Mouse (Mus musculus): ENCODE measurements around the gene 1700113H08Rik. TPM values are rescaled to one million over a fixed set of nuclear protein-coding genes. Genes with fewer than 3 reads are reported as not detected.

Gene 1700113H08Rik
- polyA plus RNA-seq (2012; rRNA removed) = 0.14 TPM in 1 of 2 replicates, not detected in the other

DNA sequence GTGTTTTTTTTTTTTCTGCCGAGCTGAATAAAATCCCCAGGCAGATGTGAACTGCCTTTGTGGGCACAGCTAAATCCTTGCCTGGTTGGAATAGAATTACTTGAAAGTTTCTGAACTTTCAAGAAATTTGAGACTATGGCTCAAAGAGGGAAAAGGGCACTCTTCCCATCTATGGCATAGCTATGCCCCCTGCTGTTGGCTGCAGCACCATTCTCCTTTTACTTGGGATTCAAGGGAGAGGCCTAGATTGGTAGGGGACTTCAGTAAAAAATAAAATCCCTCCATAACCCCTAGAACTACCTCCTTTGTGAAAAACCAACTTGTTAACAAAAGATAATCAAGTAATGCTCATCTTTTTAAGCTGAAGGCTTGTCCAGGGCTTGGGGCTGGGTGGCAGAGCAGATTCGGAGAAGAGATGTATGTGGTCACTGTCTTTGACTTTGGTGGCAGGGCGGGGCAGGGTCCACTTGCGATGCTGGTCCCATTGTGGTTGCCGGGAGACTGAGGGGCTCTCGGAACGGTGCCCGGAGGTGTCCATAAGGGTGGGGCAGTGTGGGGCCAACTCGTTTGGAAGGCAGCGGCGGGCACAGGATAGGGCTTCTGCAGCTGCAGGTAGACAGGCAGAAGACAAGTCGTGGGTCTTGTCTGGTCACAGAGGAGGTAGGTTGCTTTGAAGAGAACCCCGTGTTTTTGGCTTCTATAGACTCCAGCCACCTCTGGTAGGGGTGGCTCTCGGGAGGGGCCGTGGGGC, at the start of gene 1700113H08Rik:
Gene 1700113H08Rik, plus strand, starts transcription at position 546 of the 751 bp plus-strand sequence.
- DNase-seq (ENCODE audit: low spot score) = no peak

DNA sequence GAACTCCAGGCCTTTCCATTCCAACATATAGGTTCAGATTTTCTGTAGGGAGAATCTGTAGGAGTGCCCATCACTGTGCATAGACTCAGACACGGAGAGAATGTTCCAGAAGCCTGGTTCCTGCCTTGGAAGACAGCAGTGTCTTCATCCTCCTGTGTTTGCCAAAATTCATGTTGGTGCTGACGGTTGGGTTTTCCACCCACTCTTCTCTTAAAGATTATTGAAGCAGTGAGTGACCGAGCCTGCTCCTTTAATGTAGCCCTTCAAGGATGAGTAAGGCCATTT, 49.7 kb upstream of the 1700113H08Rik start:
- no peak for DNase-seq (ENCODE audit: low spot score)

DNA sequence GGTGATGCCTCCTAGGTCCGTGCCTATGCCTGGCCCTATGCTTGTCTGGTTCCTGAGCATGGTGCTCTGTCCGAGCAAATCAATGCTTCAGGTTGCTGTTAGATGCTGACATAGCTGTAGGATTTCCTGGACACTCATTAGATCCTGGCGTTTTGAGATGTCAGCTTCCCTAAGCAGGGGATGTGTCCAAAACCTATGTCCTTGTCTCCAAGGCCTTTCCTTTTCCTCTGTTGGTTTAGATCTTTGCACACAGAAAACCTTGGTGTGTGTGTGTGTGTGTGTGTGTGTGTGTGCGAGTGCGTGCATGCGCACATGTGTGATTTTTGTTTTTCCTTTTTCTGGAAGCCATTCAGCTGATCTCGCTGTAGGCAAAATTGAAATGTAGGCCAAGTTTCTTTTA, 45.8 kb upstream of the 1700113H08Rik start:
- DNase-seq (ENCODE audit: low spot score) = no peak

DNA sequence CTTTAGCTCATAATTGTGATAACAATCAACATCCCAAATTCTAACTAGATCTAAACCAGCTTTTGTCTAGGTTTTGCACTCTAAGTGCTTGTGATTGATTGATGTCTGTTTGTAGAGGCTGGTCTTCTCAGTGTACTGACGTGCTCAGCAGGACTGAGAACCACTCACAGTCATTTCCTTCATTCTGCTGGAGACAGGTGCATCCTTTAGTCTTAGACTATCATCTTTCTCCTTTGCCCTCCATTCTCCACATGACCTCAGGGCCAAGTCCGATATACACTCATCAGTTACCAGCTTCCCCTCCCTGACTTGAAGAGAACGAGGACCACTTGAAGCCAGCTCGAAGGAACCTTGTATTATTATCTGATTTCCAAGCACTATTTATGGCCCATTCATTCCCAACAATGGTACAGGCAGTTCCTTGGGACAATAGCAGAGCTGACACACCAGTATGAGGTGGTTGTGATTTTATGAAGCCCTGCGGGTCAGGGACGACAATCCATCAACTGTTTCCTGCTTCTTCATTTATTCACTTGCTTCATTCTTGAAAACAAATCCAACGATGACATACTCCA, 43.4 kb upstream of the 1700113H08Rik start:
- no peak for DNase-seq (ENCODE audit: low spot score)

DNA sequence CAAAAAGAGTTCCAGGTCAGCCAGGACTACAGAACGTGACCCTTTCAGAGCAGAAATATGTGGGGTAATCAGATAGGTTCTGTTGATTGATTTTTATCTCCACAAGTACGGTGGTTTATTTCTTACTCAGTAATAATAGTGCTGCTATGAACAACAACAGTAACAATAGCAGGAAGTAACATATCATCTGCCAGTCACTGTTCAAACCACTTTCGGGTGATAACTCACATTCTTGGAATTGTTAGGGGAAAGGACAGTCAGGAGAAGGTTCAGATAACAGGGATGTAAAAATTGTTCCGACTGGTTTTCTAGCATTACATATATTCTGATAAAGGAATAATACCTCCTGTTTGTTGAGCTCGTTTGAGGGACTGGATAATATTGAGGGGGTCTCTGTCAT, 42.4 kb upstream of the 1700113H08Rik start:
- no peak for DNase-seq (ENCODE audit: low spot score)

DNA sequence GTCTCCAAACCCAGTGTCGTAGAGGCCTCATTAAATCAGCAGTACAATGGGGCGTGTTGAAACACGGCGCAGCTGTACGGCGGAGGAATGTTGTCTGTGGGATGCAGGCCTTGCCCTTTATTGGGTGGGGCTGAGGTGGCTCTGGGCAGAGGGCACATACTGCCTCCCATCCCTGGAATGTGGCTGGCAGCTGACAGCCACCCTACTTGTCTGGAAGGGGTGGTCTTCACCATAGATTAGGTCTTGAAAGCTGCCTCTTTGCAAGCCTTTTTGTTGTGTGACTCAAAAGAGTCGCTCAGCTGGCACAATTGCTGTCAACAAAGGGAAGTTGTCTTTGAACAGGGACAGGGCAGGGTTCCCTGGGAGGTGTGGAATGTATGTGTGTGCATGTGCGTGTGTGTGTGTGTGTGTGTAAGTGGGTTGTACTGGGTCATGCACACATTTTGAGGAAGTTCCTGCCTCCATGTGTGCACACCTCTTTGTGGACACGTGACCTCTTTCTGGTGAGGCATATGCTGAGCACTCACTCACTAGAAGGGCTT, 41.6 kb upstream of the 1700113H08Rik start:
- DNase-seq (ENCODE audit: low spot score) = no peak

DNA sequence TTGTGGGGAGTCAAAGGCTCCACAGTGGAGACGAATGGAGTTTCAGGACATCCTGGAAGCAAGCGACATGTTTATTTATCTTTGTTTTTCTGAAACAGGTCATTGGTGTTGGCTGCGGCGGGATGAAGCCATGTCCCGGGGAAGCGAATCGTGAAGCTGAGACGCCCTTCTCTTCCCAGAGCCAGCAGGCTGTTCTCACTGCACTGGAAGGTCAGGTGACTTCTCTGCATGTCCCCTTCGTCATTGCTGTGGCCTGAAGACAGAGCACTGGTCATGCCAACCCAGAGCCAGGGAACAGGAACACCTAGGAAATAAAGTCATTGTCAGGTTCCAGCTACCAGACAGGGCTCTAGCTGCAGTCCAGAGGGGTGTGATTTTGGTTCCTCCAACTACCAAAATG, 39.0 kb upstream of the 1700113H08Rik start:
- DNase-seq (ENCODE audit: low spot score) = no peak

DNA sequence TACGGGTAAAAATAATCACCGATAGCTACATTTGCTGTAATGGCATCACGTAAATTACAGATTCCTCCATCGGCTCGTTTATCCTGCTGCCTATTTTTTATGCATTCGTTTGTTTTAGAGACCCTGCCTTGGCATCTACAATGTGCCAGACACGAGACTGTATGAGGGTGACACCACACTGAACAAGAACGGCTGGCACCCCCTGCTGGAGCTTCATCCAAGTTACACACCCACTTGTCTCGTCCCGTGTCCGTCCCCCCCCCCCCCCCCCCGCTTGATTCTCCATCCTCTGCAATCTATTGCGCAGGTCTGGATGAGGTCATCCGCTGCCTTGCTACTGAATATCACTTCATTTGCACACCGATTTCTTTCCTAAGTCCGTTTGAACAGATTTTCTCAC, 37.1 kb upstream of the 1700113H08Rik start:
- no peak for DNase-seq (ENCODE audit: low spot score)

DNA sequence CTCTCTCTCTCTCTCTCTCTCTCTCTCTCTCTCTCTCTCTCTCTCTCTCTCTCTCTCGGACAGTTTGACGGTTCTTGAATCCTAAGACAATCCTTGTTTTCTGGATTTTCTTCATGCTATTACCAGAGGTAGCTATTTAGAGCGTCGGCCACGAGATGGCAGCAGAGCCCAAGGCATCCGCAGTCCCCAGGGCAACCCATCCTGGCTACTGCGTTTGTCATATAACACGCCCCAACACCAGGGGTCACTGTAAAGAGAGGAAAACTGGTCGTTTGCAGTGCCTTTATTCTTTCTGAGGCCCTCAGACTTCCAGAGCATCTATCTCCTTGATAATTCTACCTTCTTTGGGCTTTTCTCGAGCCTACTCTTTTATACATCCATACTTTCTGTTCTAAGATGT, 33.0 kb upstream of the 1700113H08Rik start:
- peak; percentile 42 for DNase-seq (ENCODE audit: low spot score)

DNA sequence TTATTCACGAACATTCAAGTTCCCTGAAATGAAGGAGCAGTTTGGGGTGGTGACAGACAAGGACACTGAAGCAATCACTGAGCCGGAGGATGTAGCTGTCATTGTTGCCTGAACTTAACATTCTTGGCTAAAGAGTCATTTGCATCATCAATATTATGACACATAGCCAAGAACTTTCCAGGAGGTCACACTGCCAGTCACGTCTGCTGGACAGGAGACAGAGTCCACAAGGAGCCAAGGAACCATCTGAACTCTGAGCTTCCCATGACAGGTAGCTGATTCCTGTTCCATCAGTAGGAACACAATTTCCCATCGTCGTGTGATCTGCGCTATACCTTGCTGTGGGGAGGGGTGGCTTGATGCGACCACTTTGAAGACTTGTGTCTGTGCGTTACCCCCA, 25.1 kb upstream of the 1700113H08Rik start:
- DNase-seq (ENCODE audit: low spot score) = no peak

DNA sequence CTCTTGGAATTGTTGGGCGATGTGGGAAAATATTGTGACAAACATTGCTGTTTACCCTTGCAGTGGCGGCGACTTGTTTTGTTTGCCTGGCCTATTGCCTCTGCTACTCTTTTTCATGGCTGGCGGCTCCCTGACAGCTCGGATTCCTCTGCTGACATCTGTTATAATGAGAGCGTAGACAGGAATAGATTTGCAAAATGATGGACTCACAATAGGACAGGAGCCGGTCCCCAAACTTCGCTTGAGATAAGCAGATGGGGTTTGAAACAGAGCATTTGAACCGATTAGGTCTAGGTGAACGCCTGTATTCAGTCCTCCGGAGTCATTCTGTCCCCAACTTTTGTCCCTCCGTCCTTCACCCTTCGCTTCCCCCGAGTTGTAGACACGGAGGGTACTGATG, 22.0 kb upstream of the 1700113H08Rik start:
- DNase-seq (ENCODE audit: low spot score) = no peak

DNA sequence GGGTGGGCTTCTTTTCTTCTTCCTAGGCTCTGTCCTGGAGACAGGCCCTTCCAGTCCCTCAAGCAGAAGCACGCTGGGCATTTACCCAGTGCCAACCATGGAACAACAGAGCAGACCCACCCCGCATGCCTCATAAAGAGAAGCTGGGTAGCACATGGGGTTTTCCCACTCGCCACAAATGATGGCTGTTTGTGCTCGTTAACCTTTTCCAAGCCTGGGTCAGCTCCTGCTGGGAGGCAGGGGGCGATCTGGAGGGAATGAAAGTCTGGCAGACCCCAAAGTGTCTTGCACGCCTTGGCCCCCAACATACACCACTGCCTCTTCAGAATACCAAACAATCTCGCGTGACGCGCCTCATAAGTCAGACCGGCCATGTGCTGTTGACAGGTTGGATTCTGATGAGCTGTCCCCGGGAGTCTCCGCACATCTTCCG, 21.6 kb upstream of the 1700113H08Rik start:
- DNase-seq (ENCODE audit: low spot score) = no peak

DNA sequence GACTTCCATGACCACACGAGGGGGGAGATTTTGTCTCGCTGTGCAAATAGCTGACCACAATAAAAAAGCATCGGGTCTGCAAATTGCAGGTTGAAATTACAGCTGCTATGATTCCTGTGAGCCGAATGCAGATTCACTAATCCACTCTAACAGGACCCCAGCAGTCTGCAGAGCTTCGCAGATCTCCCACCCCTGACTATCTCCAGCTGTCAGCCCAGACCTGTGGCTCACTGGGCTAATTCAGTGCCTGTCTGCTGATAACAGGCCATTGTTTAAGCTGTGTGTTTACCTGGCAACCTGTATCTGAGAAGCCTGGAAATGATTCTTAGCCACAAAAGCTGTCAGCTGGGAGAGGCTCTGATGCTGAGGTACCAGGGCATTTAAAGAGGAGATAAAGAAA, 20.8 kb upstream of the 1700113H08Rik start:
- no peak for DNase-seq (ENCODE audit: low spot score)

DNA sequence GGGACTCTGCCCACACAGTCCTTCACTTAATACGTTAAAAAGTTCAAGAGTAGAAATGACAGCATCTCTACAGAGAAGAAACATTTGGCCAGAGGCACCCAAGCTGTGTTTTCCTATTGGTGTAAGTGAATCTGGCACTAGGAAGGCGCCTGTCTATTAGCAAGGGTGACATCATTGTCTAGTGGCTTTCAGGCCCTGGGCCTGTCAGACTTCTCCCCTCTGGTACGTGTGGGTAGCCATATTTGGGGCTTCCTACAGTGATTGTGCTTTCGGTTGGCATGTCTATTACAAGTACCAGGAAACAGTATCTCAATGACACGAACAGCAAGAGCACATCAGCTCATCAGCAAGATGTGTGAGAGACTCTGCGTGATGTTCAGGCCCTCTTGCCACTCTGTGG, 18.5 kb upstream of the 1700113H08Rik start:
- no peak for DNase-seq (ENCODE audit: low spot score)

DNA sequence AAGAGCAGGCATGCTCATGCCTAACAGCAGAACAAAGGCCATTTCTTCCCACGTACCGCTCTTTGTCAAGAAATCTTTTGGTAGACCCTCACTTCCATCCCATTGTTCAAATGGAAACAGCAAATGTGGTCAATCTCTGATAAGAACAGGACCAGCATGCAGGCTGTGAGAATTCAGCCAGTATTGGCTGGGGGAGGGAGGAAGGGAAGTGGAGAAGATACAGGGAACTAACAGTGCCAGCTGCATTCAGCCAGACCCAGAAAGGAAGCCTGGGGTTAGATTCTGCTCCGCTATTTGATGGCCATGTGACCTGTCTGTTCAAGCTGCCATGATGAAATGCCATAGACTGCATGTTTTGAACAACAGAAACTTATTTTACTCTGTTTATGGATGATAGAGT, 18.0 kb upstream of the 1700113H08Rik start:
- no peak for DNase-seq (ENCODE audit: low spot score)

DNA sequence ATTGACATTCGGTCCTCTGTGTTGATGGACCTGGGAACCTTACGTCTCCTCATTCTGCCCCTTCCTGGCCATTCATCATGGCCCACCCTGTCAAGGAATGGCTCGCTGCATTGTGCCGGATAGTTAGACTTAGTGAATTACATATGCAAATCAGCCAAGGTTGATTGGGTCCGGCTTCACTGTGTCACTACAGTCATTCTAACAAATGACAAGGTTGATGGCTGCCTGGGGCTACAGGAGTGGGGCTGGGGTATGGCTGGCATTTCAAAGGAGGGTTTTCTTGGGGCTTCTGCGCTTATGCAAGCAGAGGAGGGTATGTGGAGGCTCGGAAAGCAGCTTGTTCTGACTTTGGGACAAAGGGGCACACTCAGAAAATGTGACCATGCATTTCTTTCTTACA, 16.6 kb upstream of the 1700113H08Rik start:
- no peak for DNase-seq (ENCODE audit: low spot score)

DNA sequence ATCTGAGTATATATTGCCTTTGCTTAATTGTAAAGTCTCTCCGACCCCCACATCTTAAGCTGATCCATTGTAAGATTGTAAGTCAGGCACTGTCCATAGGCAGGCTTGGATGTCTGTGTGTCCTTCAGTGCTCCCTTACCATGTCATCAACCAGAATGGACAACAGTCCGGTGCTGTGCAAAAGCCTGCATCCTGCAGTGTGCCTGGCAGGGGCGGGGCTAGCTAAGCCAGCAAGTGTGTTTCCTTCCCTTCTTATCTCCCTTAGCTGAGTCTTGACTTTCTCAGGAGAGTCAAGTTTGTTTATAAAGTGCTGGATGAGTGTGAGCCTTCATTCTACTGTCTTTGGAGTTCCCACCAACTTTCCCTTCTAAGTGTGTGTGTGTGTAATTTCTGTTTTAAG, 12.6 kb upstream of the 1700113H08Rik start:
- DNase-seq (ENCODE audit: low spot score) = no peak

DNA sequence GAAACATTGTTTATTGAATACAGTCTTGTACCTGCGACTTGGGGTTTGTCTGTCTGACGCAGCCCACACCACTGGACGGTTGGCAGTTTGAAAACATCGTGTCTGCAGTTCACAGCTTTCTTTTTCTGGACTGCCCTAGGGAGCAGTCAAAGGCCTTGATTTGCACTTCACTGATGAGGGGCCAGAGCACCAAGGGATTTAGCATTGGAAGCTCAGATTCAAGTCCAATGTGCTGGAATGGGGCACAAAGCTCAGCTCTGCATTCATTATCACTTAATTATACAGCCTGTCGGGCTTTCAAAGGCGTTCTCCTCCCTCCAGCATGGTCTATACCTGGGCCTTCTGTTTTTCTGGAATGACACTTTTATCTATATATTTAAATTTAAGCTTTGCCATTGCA, 11.4 kb upstream of the 1700113H08Rik start:
- DNase-seq (ENCODE audit: low spot score) = no peak

DNA sequence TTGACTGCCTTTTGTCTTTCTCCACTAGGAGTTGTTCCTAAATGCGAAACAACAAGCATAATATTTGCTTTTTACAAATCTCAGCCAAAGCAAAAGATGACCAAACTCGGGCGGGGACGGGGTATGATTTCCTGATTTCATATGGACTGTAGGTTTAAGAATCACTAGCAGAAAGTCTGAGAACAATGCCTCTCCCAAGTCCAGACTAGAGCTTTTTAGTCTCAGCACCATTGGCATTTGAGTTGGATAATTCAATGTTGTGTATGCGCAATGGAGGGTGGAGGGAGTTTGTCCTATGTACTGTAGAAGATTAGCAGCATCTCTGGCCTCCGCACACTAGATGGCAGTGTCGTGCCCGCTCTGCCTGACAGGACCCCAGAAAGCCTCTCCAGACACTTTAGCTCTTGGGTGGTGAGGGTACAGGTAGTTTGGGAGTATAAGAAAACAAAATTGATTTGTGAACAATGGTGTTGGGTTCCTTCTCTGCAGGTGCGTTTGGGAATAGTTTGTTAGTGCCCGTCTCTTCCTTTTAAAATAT, 10.8 kb upstream of the 1700113H08Rik start:
- DNase-seq (ENCODE audit: low spot score) = no peak

DNA sequence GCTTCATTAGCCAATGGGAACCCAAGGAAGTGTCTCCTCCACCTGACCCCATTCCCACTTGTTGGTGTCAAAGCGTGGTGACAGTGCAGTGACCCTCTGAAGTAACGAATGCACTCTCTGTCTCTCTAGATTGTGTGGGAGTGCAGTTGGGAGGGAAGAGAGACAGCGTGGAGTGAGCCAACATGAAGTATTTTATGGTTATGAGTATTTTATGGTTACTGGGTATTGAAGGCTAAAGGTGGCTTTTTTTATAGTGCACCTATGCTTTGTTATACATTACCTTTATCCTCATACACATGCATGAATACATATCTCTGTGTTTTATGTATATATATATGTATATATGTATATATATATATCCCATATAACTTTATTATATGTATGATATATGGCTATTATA, 8.7 kb upstream of the 1700113H08Rik start:
- DNase-seq (ENCODE audit: low spot score) = no peak

DNA sequence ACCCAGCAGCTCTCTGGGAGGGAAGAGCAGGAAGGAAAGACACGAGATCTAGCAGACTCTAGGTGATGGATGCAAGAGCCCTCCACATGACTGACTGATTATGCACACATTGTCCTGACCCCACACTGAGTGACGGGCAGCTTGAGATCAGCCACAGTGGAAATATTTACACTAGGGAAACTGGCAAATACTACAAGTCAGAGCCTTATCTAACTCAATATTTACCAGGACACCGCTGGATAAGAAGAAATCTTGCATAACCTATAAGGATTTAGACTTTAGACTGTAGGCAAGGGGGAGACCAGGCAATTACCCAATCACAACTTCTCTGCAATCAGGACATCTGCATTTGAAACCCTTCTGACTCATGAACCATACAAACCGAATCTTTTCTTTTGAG, 6.1 kb upstream of the 1700113H08Rik start:
- DNase-seq (ENCODE audit: low spot score) = no peak

DNA sequence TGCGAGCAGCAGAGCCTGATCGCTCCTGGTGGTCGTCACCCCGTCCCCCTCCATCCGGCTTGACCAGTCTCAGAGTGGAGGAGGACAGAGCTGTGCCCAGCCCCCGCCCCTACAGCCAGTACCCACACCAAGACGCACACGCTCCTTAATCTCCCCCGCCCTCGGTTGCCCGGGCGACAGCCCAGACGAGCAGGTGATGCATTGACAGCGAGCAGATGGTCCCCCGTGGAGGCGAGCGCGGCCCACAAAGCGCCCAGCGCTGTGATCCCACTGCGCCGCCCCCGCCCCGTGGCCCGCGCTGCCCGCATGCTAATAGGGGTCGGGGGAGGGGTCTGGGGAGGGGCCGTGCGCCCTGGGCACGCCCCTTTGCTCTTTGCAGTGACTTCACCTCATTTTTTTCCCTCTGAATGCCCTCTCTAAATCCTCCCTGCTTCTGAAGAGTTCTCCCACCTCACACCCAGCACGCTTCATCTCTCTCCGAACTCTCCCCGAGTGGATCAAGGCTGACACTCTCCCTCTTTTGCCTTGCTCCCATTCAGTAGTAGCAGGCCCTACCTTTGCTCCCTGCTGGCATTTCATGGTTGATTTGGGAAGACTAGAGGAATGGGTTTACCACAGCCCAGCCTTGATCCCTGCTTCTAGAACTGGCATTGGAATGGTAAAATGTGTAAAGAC, 543 bp downstream of the 1700113H08Rik start:
- DNase-seq (ENCODE audit: low spot score) = no peak

DNA sequence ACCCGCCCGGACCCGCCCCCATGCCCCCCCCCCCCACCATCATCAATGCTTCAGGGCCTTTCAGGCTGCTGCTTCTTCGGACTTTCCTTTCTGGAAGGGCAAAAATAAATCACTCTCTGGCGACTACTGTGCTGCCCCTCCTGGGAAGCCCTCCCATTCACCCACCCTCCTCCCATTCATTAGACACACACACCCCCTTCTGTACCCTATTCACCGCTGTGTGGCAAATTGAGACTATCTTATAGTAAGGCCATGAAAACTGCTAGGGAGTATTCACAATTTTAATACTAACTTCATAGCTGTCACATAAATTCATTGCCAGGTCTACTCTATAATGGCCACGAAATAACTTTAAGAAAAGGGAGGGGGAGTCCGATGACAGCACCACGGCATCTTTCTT, 1.1 kb downstream of the 1700113H08Rik start:
- no peak for DNase-seq (ENCODE audit: low spot score)

All from urinary bladder, adult 2 months (tissue).